Mouse (Mus musculus): ENCODE data around the gene Glo1. TPM values are rescaled to one million over a fixed set of nuclear protein-coding genes. Genes with fewer than 3 reads are reported as not detected.
"Not testable (repeated sequence)": the region's sequence is repeated elsewhere in the genome, so short reads cannot be mapped to it uniquely, and the experiment has no call there.

Gene Glo1
- 159 and 161 TPM in 2 replicates for polyA plus RNA-seq (2015; fragmentation: Nextera tagmentation; extraction: Ambion mirVana)

DNA sequence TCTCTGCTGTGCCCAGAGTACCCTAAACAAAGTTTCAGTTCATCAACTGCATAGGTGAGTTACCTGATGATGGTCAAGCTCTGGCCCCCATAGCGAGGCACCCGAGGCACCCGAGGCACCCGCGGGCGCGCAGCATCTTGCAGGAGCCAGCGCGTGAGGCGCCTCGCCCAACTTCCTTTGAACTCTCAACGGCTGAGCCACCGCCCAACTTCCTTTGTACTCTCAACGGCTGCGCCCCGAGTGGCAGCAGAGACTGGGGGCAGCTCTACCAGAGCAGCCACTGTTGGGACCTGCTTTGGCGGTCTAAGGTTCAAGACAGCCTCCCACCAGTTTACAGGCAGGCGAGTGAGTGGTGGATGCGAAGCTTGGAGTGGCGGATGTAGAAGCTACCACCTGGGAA, at the start of gene Glo1:
Glo1 (minus strand) TSS at position 153 of the 400 bp plus-strand sequence.
- H3K36me3 ChIP-seq (ENCODE audit: insufficient read depth, low read length); H3K9ac ChIP-seq (replicated peaks; ENCODE audit: low read depth); H3K4me1 ChIP-seq (ENCODE audit: insufficient read depth, low read depth, low read length); DNase-seq (ENCODE audit: low spot score); H3K27me3 ChIP-seq (replicated peaks; ENCODE audit: insufficient read depth, low read length); H3K9me3 ChIP-seq (ENCODE audit: low read length); H3K27ac ChIP-seq (ENCODE audit: low read length); H3K4me2 ChIP-seq (replicated peaks; ENCODE audit: low read depth, low read length); H3K4me3 ChIP-seq (ENCODE audit: low read depth, low read length): not testable (repeated sequence)
- WGBS: no CpG with 5 or more reads among the region's 20 CpGs
- ATAC-seq: peak; percentile 62

DNA sequence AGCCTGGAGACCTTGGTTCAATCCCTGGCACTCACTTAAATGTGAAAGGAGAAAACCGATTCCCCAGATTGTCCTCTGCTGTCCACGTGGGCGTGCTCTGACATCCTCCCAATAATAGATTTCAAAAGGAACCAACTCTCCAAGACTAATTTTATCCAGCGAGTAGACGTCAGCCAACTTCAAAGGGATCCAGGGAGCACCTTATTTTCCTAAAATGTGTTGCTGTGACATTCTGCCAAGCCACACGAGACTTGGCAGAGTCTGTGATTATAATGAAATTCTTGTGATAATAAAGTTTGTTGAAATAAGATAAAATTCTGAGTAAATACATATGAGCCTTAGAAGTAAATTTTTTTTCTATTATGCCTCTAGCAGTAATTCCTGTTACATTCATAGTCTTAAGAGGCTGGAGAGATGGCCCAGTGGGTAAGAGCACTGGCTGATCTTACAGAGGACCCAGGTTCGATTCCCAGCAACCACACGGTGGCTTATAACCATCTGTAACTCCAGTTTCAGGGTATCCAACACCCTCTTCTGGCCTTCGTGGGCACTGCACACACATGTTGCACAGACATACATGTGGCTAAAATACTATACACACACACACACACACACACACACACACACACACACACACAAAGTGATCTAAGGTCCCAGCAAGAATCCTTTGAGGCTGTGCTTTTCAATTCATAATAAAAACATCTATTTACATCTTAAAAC, 48.5 kb upstream of the Glo1 start:
- DNase-seq (ENCODE audit: low spot score): no peak
- Histone ChIP-seq H3K4me1 (ENCODE audit: insufficient read depth, low read depth, low read length) (no peaks in the 10 kb centered on the region), H3K9me3 (ENCODE audit: low read length) (no peaks in the 10 kb centered on the region), H3K36me3 (ENCODE audit: insufficient read depth, low read length) (no peaks in the 10 kb centered on the region), H3K4me2 (replicated peaks; ENCODE audit: low read depth, low read length) (no peak overlapping the region), H3K9ac (replicated peaks; ENCODE audit: low read depth) (no peak overlapping the region), H3K27ac (ENCODE audit: low read length) (no peak overlapping the region), H3K4me3 (ENCODE audit: low read depth, low read length) (no peak overlapping the region), H3K27me3 (replicated peaks; ENCODE audit: insufficient read depth, low read length) (no peaks in the 10 kb centered on the region)
- ATAC-seq: no peak
- TF ChIP-seq CTCF (IDR thresholded peaks at IDR 0.05) (no peak), EP300 (IDR thresholded peaks at IDR 0.05) (no peak)
- 55% methylated on average over 9 of the region's 9 CpGs for WGBS

DNA sequence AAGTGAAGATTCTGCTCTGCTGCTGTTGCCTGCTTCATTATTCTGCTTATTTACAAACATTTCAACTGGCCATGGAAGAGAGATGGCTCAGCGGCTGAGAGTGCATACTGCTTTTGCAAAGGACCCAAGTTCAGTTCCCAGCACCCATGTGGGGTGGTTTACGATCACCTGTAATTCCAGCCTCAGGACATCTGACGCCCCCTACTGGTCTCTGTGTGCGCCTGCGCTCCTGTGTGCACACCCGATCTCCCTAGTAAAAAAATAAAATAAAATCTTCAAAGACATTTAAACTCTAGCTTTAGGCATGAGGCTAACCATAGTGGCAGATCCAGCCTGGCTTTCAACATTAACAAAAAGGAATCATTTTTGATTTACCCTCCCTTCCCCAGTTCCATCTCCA, 46.4 kb upstream of the Glo1 start:
- H3K27me3 ChIP-seq (replicated peaks; ENCODE audit: insufficient read depth, low read length): no peaks in the 10 kb centered on the region
- no peaks in the 10 kb centered on the region for H3K36me3 ChIP-seq (ENCODE audit: insufficient read depth, low read length)
- DNase-seq (ENCODE audit: low spot score) (no peak), ATAC-seq (no peak)
- no peak overlapping the region for H3K4me2 ChIP-seq (replicated peaks; ENCODE audit: low read depth, low read length)
- TF ChIP-seq EP300 (IDR thresholded peaks at IDR 0.05) (no peak), CTCF (IDR thresholded peaks at IDR 0.05) (no peak)
- no peaks in the 10 kb centered on the region for H3K9me3 ChIP-seq (ENCODE audit: low read length)
- no peak overlapping the region for H3K9ac ChIP-seq (replicated peaks; ENCODE audit: low read depth)
- no peak overlapping the region for H3K27ac ChIP-seq (ENCODE audit: low read length)
- no peak overlapping the region for H3K4me3 ChIP-seq (ENCODE audit: low read depth, low read length)
- 88% methylated on average over 6 of the region's 6 CpGs for WGBS
- no peaks in the 10 kb centered on the region for H3K4me1 ChIP-seq (ENCODE audit: insufficient read depth, low read depth, low read length)

DNA sequence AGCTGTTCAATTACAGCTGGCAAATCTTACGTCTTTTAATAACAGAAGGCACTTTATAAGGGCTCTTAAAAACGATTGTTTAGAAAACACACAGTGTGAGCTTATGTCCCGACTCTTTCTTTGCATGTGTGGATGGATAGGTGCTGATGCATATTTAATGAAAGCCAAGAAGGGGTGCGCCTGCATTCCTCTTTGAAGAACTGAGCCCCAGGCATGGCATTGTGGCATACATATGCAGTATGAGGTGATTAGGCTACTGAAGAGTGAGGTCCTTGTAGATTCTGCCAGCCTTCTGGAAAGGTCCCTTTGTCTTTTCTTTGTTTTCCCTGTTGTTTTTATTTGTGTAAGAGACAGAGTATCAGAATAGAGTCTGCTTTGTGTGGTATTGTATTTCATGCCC, 45.9 kb upstream of the Glo1 start:
- H3K9ac ChIP-seq (replicated peaks; ENCODE audit: low read depth): no peak overlapping the region
- no peak for TF ChIP-seq CTCF (IDR thresholded peaks at IDR 0.05)
- no peak for TF ChIP-seq EP300 (IDR thresholded peaks at IDR 0.05)
- H3K36me3 ChIP-seq (ENCODE audit: insufficient read depth, low read length): no peaks in the 10 kb centered on the region
- no peaks in the 10 kb centered on the region for H3K9me3 ChIP-seq (ENCODE audit: low read length)
- H3K27ac ChIP-seq (ENCODE audit: low read length): no peak overlapping the region
- H3K4me1 ChIP-seq (ENCODE audit: insufficient read depth, low read depth, low read length): no peaks in the 10 kb centered on the region
- H3K4me3 ChIP-seq (ENCODE audit: low read depth, low read length): no peak overlapping the region
- no peak for ATAC-seq
- H3K27me3 ChIP-seq (replicated peaks; ENCODE audit: insufficient read depth, low read length): no peaks in the 10 kb centered on the region
- H3K4me2 ChIP-seq (replicated peaks; ENCODE audit: low read depth, low read length): no peak overlapping the region
- no peak for DNase-seq (ENCODE audit: low spot score)
- 73% methylated on average over 4 of the region's 4 CpGs for WGBS

DNA sequence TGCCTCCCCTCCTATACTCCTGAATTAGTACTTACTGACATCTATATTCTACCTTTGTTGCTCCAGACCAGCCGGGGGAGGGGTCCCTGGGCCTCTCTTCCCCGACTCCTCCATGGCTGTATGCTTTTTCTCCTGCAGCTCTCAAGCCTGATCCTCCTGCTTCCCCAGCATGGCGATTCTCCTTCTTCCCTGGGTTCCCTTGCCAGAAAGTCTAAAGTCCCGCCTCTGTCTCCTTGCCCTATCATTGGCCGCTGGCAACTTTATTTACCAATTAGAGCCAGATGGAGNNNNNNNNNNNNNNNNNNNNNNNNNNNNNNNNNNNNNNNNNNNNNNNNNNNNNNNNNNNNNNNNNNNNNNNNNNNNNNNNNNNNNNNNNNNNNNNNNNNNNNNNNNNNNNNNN, 38.2 kb upstream of the Glo1 start:
- no peaks in the 10 kb centered on the region for H3K27me3 ChIP-seq (replicated peaks; ENCODE audit: insufficient read depth, low read length)
- ATAC-seq (no peak), DNase-seq (ENCODE audit: low spot score) (no peak)
- H3K9ac ChIP-seq (replicated peaks; ENCODE audit: low read depth): no peak overlapping the region
- 78% methylated on average over 5 of the region's 5 CpGs for WGBS
- no peaks in the 10 kb centered on the region for H3K36me3 ChIP-seq (ENCODE audit: insufficient read depth, low read length)
- H3K4me1 ChIP-seq (ENCODE audit: insufficient read depth, low read depth, low read length): no peaks in the 10 kb centered on the region
- TF ChIP-seq EP300 (IDR thresholded peaks at IDR 0.05) (no peak), CTCF (IDR thresholded peaks at IDR 0.05) (no peak)
- H3K9me3 ChIP-seq (ENCODE audit: low read length): 0 out of 2 replicates have a peak, but pooled peaks cover 2% of the 10 kb centered on the region
- H3K4me3 ChIP-seq (ENCODE audit: low read depth, low read length): no peak overlapping the region
- no peak overlapping the region for H3K27ac ChIP-seq (ENCODE audit: low read length)
- H3K4me2 ChIP-seq (replicated peaks; ENCODE audit: low read depth, low read length): no peak overlapping the region

DNA sequence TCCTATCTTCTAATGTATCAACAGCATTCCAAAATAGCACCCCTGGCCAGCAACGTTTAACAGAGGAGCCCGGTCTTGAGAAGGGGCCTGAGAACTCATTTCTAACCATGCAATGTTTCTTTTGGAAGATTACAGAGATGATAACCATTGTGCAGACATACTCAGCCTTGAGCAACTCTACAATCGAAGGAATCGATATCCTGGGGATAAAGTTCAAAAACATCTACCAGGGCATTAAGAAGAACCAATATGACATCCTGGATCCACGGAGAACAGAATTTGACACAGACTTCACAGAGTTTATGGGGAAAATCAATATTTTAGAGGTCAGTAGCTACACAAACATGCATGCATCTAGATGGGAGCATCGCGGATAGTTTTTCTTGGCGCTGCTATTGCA, 36.5 kb upstream of the Glo1 start:
- H3K36me3 ChIP-seq (ENCODE audit: insufficient read depth, low read length): no peaks in the 10 kb centered on the region
- WGBS: 88% methylated on average over 8 of the region's 8 CpGs
- DNase-seq (ENCODE audit: low spot score): no peak

More for the DNA sequence above, 36.5 kb upstream of the Glo1 start:
- Histone ChIP-seq H3K4me2 (replicated peaks; ENCODE audit: low read depth, low read length) (no peak overlapping the region), H3K27ac (ENCODE audit: low read length) (no peak overlapping the region), H3K27me3 (replicated peaks; ENCODE audit: insufficient read depth, low read length) (no peaks in the 10 kb centered on the region), H3K4me3 (ENCODE audit: low read depth, low read length) (no peak overlapping the region), H3K9me3 (ENCODE audit: low read length) (0 out of 2 replicates have a peak, but pooled peaks cover 2% of the 10 kb centered on the region), H3K9ac (replicated peaks; ENCODE audit: low read depth) (no peak overlapping the region), H3K4me1 (ENCODE audit: insufficient read depth, low read depth, low read length) (no peaks in the 10 kb centered on the region)
- TF ChIP-seq CTCF (IDR thresholded peaks at IDR 0.05): no peak
- TF ChIP-seq EP300 (IDR thresholded peaks at IDR 0.05): no peak
- no peak for ATAC-seq
